Mouse (Mus musculus) mature B cell (primary cell): ENCODE results near the gene Por.

Source experiments
- in situ Hi-C: fragments of 300-500 bp; cut with MboI; formaldehyde crosslinking; loops from 2 replicates; pipeline ENCODE4 v1.14.3; 2019

Gene Por

DNA sequence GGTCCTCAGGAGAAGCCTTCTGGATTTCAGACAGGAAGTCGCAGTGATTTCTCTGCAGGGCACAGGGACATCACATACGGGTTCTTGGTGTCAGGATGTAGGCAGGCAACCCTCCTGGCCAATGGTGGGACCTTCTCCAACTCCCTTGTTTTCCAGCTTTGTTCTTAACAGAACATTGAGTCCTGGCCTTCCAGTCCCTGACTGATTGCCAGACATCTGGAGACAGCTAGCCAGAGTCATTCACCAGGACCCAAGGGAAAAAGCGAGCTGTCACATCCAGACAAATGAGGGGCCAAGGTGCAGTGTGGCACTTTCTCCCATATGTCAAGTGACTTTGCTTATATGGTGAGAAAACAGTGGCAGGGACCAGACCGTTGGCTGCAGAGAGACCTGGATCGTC lies 13.8 kb upstream of the Por start:
- in situ Hi-C loops = no loop called here

DNA sequence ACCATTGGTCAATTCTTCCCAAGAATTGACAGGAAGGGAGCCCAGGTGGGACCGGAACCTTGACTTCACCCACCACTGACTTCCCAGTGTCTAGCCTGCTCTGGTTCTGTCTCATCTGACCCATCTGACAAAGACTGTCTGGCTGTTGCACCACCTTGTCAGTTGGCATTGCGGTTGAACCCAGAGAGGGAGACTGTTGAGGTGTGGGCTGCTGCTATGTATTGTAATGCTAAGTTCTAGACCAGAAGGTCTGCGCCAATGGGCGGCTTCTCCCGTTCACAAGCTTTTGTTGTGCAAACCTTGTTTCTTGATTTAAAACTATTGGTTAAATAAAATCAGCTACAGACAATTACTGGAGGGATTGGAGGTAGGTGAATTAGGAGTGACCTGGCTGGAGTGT lies 12.7 kb upstream of the Por start:
- in situ Hi-C loops = no loop called here

DNA sequence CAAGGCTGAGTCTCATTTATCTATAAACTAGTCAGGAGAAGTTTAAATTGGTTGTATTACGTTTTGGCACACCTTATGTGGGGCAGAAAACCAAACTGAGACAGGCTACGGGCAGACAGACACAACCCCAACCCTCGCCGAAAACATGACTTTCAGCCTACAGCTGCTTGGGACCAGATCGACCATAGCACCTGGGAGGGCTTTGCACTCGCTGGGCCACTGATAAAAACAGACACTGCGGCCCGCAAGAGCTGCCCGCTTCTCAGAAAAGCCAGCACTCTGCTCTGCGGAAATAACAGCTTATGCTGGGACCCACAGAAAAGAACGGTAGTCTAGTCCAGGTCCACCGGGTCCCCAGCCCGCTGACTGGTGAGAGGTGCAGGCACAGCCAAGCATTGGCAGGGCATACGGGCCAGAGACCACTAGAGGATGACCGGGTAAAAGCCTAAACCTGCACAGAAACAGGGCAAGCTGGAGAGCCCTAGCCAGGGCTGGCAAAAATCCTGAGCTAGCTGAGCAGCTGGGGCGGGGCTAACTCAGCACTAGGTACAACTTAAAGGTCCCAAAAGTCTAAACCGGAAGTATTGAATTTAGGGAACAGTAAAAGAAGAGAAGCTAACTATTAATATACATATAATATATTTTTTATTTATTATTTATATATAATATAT lies 12.0 kb upstream of the Por start:
- in situ Hi-C loops = no loop called here

- in situ Hi-C loops = no loop called here
Observed at GRCm38 (mm10) chr5:135659956-135660355, 9.9 kb upstream of the Por start.

DNA sequence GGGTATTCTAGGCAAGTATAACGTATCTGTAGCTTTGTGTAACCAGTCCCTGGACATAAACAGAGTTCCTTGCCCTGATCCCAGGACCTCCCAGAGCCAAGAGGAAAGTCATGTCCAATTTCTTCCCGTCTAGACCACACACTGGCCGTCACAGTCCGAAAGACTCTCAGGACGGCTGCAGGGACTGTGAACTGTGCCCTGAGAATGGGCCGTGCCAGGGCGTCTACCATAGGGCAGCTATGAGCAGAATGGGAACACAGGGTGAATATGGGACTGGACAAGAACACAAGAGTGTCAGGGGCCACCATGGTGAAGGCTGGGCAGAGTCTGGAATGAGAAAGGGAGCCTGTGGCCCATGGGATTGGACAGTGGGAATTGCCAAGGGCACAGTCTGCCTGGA lies 9.3 kb upstream of the Por start:
- in situ Hi-C loops = no loop called here

DNA sequence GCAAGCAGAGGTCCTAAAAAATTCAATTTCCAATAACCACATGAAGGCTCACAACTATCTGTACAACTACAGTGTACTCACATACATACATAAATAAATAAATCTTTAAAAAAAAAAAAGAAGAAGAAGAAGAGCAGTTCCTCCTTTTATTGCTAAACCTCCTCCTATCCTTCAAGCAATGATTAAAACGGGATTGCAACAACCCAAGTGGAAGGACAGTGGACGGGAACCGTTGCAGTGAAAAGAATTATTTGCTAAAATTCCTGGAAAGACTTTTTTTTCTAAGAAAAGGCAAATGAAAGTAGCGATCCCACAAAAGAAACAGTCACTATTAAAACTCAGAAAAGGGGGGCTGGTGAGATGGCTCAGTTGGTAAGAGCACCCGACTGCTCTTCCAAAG lies 2.9 kb upstream of the Por start:
- in situ Hi-C loops = no loop called here

DNA sequence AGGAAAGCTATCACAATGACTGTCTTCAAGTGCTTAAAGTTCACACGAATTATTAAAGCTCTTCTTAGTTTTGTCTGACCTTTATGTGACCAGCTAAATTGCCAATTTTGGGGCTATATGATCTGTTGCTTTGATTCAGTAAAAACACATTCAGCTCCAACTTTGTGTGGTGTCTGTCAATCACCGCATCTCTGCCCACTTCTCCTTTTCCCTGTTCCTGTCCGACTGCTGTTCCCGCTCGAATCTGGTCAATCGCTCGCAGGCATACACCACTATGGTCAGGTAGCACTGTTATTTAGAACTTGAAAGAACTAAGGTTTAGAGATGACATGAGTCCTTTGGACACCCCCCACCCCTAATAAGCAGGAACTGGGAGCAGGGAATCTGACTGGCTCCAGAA lies 1.8 kb upstream of the Por start:
- in situ Hi-C loops = no loop called here

DNA sequence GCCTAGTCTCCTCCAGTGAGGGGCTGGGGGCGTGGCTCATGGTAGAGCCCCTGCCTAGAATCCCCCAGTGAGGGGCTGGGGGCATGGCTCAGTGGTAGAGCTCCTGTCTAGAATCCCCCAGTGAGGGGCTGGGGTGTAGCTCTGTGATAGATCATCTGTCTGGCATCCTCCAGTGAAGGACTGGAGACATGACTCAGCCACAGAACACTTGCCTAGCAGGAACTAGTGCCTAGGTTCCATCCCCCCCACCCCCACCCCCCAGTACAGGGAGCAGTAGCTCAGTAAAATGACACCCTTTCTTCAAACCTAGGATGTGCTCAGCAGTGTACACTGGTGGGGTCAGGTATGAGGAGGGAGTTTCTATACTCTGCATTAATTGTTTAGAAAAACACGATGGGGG lies 1.0 kb downstream of the Por start:
- in situ Hi-C loops = no loop called here

DNA sequence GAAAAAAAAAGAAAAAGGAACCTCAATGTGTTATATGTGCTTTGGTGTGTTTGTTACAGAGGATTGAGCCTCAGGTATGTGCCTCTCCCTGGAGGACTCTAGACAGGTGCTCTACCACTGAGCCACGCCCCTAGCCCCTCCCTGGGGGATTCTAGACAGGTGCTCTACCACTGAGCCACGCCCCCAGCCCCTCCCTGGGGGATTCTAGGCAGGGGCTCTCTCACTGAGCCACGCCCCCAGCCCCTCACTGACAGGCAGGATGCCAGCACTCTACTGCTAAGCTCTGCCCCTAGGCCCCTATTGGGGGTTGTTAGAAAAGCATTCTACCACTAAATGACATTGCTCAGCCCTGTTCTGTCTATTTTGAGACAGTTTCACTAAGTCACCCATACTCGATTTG lies 2.7 kb downstream of the Por start:
- in situ Hi-C loops = no loop called here

DNA sequence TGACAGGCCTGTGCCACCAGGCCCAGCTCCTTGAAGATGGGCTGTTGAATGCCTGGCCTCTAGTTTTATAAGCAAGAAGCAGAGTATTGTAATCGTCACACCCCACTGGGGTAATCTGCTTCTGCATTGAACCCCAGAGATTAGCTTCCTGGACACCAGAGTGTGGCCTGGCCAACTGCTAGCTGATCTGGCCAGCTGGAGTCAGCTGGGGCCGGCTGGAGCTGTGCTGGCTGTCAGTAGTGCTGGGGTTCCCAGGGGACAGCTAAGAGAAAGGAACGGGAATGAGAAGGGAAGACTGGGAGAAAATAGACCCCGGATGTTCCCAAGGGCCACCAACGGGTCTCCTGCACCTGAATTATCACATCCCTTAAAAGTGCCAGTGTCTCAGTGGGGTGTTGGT lies 3.1 kb downstream of the Por start:
- in situ Hi-C loops = no loop called here

DNA sequence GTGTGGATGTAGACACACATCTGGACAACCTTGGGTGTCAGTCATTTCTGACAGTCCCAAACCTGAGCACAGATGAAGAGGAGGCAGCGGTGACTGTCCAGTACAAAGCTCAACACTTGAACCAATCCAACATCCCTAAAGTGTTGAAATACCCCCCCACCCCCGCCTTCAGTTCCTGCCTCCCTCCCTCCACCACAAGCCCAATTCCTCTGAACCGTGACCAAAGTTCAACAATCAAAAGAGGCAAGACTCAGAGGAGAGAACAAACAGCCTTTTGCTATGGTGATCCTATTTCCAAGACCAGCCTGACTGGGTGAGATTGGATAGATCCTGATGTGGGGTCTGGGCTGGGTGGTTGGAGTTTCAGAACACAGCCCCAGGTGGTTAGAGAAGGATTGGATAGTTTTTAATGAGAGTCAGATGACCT lies 4.5 kb downstream of the Por start:
- in situ Hi-C loops = no loop called here

DNA sequence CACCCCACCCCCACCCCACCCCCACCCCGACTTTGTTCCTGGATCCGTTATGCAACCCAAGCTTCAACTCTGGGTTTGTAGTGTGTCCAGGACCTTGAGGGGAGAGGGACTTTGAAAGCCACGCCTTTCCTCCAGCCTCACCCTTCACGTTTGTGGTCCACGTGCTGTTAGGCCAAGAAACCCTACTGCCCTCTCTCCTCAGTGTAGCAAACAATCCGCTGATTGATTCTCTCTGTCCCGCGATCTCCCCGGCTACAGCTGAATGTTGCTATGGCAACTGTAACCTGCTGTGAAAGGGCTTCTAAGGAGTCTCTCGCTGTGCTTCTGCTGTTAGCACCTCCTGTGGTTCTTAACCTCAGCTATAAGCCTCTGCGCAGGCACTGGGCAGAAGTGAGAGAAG lies 5.0 kb downstream of the Por start:
- in situ Hi-C loops = no loop called here

DNA sequence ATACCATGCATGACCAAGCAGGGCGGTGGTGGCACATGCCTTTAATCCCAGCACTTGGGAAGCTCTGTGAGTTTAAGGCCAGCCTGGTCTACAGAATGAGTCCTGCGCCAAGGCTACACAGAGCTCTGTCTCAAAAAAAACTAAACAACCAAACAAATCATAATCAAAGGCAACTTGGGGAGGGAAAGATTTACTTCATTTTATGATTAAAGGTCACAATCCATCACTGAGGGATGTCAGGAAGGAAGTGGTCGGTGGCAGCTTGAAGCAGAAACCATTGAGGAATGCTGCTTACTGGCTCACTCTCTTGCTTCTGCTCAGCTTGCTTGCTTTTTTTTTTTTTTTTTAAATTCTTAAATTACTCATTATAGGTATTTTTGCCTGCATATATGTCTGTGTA lies 6.9 kb downstream of the Por start:
- in situ Hi-C loops = no loop called here

GRCm38 (mm10) chr5:135677251-135677650 lies 7.4 kb downstream of the Por start:
- in situ Hi-C loops = no loop called here

GRCm38 (mm10) chr5:135678481-135678880 lies 8.6 kb downstream of the Por start:
- in situ Hi-C loops = no loop called here

- in situ Hi-C loops = no loop called here
Observed at GRCm38 (mm10) chr5:135680967-135681545, 11.2 kb downstream of the Por start.

GRCm38 (mm10) chr5:135682009-135682408 lies 12.2 kb downstream of the Por start:
- in situ Hi-C loops = no loop called here

DNA sequence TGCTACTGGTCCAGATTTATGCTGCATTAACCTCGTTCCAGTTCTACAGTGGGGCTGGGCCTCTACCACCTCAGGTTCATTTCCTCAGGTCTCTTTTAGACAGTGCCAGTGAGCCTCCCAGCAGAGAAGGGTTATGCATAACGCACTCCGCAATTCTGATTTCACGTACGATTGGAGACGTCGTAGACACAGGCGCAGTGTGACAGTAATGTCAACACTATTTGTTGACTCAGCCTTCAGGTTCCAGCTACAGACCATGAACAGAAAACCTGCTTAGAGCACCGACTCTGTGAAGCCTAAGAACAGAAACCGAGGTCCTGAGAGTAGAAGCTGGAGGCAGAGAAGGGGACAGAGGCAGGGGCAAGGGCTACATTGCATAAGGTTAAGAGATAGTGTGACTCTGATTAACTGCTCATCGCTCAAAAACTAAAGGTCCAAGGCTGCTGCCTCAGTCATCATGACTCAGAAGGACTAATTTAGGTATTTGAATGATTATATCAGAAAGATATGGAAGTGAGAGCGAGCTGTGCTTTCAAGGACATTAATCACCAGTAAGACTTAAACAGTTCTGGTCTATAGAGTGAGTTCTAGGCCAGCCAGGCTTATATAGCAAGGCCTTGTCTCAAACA lies 13.2 kb downstream of the Por start:
- in situ Hi-C loops = no loop called here

DNA sequence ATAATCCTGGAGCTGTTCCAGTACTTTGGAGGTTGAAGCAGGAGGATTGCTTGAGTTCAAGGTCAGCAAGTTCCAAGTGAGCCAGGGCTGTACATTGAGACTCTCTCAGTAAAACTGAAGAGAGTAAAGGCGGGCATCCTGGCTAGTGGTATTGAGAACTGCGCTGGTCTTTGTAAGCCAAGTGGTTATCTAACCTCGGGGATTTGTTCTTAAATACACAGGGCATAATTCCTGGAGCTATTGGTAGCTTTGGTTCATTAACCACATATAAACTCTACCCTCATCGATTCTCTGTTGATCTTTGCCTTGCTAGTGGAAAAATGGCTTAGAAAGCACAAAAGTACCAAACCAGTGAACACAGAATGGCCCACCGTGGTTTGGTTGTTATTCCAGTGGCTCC lies 20.6 kb downstream of the Por start:
- in situ Hi-C loops = no loop called here

DNA sequence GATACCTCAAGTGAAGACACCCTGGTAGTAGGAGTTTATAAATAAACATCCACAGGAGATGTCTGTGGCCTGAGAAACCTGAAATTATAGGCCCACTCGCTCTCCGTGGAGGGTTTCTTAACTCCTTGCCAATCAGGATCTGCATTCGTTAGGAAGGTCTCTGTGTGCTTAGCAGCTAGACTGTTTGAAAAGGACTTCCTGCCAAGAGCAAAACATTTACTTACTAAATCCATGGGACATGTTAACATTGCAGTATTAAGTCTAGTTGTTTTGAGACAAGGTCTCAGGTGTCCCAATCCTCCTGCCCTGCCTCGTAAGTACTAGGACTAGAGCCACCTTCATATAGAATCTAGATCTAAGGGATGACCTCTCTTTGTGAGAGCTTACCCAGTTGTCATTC lies 21.4 kb downstream of the Por start:
- in situ Hi-C loops = no loop called here

- in situ Hi-C loops = no loop called here
Observed at GRCm38 (mm10) chr5:135693281-135693853, 23.5 kb downstream of the Por start.

DNA sequence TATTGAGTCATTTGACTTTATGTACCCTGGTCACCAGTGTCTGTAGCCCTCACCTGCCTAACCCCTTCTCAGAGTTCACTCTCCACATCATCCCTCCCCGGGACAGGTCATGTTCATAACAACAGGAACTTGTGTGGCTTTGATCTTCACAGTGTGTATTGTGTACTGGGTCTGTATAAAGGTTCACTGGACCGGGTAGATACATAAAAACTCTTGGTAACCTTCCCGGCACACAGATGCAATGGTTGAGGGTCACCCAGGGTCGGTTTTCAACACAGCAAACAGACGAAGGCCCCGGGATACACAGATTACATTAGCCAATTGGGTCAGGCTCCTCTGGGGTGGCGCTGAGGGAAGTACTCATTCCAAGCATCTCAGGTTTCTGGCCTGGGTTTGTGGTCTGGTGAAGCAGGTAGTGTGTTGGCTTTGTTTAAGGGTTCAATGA lies 25.5 kb downstream of the Por start:
- in situ Hi-C loops = no loop called here

GRCm38 (mm10) chr5:135697711-135698111 lies 27.9 kb downstream of the Por start:
- in situ Hi-C loops = no loop called here
